Mouse (Mus musculus): ENCODE results near the gene Mrps5.

- no peak for TF ChIP-seq POLR2A (IDR thresholded peaks at IDR 0.05; ENCODE audit: borderline replicate concordance, control insufficient read depth, low read depth, low read length)
- TF ChIP-seq CTCF (IDR thresholded peaks at IDR 0.05; ENCODE audit: control insufficient read depth, insufficient read depth, low read length), result no peak
Observed at GRCm38 (mm10) chr2:127608986-127609385, 22.0 kb downstream of the Mrps5 start.
